In the genomic region with DNA sequence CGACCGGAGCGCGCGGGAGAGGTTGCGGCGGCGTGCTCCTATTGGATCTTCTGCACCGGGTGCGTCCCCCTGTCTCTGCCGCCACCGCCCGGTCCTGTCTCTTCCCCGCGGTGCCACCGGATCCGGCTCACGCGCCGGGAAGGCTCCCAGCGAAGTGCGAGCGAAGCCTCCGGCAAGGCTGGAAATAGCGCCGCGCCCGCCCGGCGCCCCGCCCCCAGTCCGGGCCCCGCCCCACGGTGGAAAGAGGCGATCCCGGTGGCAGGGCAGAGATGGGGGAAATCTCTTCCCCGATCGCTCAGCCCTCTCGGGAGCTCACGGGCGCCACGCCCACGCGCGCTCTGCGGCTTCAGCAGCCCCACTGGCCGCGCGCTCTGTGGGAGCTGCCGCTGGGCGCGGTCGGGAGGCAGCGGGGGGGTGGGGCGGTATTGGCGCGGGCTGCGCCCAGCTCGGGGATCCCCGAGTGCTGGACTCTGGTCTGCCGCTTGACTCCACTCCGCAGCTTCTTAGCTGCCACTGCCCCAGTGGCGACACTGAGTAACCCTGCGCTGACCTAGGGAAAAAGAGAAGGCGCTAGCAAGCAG, we compare ENCODE assay signal across 8 mouse cellular contexts. TPM values are rescaled to one million over a fixed set of nuclear protein-coding genes. Genes with fewer than 3 reads are reported as not detected.
DNase-seq lines count a peak whose midpoint lies in the region; ATAC-seq and TF ChIP-seq lines count a peak whose summit lies in the region.

A gene (minus strand): TSS at position 181 of the 581 bp plus-strand sequence.

- H3K4me2 ChIP-seq in embryonic facial prominence, embryonic 13.5 days = peak within 1 kb of the TSS; percentile 95
- peak within 1 kb of the TSS; percentile 85 for H3K4me2 ChIP-seq in midbrain, embryonic 11.5 days

- peak within 1 kb of the TSS; percentile 60 for H3K4me3 ChIP-seq in embryonic facial prominence, embryonic 13.5 days
- H3K4me3 ChIP-seq in limb, embryonic 10.5 days = peak within 1 kb of the TSS; percentile 75
- peak within 1 kb of the TSS; percentile 54 for H3K4me3 ChIP-seq in midbrain, embryonic 11.5 days (ENCODE audit: low read depth, low read length)
- peak within 1 kb of the TSS; percentile 66 for H3K4me3 ChIP-seq in small intestine, adult 2 months (ENCODE audit: low read depth, low read length)

- no peak; the same call in 1 of the 2 replicates for TF ChIP-seq CTCF in small intestine, adult 2 months (IDR thresholded peaks at IDR 0.05; ENCODE audit: extremely low read depth, insufficient read length, insufficient replicate concordance, low read depth, low read length)

- no peaks in the 10 kb centered on the region for H3K36me3 ChIP-seq in embryonic facial prominence, embryonic 13.5 days
- no peaks in the 10 kb centered on the region for H3K36me3 ChIP-seq in limb, embryonic 10.5 days
- no peaks in the 10 kb centered on the region for H3K36me3 ChIP-seq in midbrain, embryonic 11.5 days (ENCODE audit: control insufficient read depth, insufficient read depth, low read length)
- H3K36me3 ChIP-seq in small intestine, adult 2 months (ENCODE audit: control insufficient read depth, insufficient read depth, low read length) = no peaks in the 10 kb centered on the region

- no peaks in the 10 kb centered on the region for H3K9me3 ChIP-seq in embryonic facial prominence, embryonic 13.5 days
- H3K9me3 ChIP-seq in limb, embryonic 10.5 days (replicated peaks) = no peaks in the 10 kb centered on the region
- no peaks in the 10 kb centered on the region for H3K9me3 ChIP-seq in midbrain, embryonic 11.5 days (ENCODE audit: control insufficient read depth, low read length)

- DNase-seq in layer of hippocampus, adult 11-12 months (ENCODE audit: low spot score) = peak; percentile 75
- DNase-seq in layer of hippocampus, adult 9-10 months (ENCODE audit: low spot score) = no peak
- peak; percentile 68 to 72 for DNase-seq in heart, adult 9 months (ENCODE audit: low spot score in 2 of 2)
- DNase-seq in kidney, adult 8-10 months = peak; percentile 74 to 80
- peak; percentile 88 for DNase-seq in limb, embryonic 10.5 days (ENCODE audit: low spot score)
- peak; percentile 98 for DNase-seq in midbrain, embryonic 11.5 days (ENCODE audit: low spot score, missing footprints)

- H3K27ac ChIP-seq in embryonic facial prominence, embryonic 13.5 days = no peak within 1 kb of the TSS
- H3K27ac ChIP-seq in limb, embryonic 10.5 days = peak within 1 kb of the TSS; percentile 83
- H3K27ac ChIP-seq in midbrain, embryonic 11.5 days (ENCODE audit: low read depth, low read length) = no peak within 1 kb of the TSS; the same call in 1 of the 2 replicates
- no peak within 1 kb of the TSS for H3K27ac ChIP-seq in small intestine, adult 2 months (ENCODE audit: insufficient read depth, low read depth, low read length)

- peaks cover 65% of the 10 kb centered on the region for H3K27me3 ChIP-seq in embryonic facial prominence, embryonic 13.5 days
- H3K27me3 ChIP-seq in limb, embryonic 10.5 days (ENCODE audit: low read depth, poor library complexity, severe bottlenecking) = peaks cover 72% of the 10 kb centered on the region
- peaks cover 49% of the 10 kb centered on the region for H3K27me3 ChIP-seq in midbrain, embryonic 11.5 days (ENCODE audit: control insufficient read depth, insufficient read depth, low read length)
- H3K27me3 ChIP-seq in small intestine, adult 2 months (ENCODE audit: control insufficient read depth, insufficient read depth, low read length) = peaks cover 17% of the 10 kb centered on the region

- peak within 1 kb of the TSS; percentile 64 for H3K9ac ChIP-seq in embryonic facial prominence, embryonic 13.5 days
- peak within 1 kb of the TSS; percentile 70 for H3K9ac ChIP-seq in midbrain, embryonic 11.5 days (ENCODE audit: low read length)

- peak; percentile 94 for TF ChIP-seq POLR2A in small intestine, adult 2 months (IDR thresholded peaks at IDR 0.05; ENCODE audit: low read depth, low read length)

- WGBS in embryonic facial prominence, embryonic 13.5 days = under 1% methylated on average over 52 of the region's 65 CpGs
- WGBS in limb, embryonic 10.5 days = under 1% methylated on average over 65 of the region's 65 CpGs
- WGBS in midbrain, embryonic 11.5 days = under 1% methylated on average over 64 of the region's 65 CpGs
- under 1% methylated on average over 64 of the region's 65 CpGs for WGBS in small intestine, adult 2 months

- peak; percentile 67 for ATAC-seq in embryonic facial prominence, embryonic 13.5 days (ENCODE audit: insufficient number of reproducible peaks, insufficient read depth, low FRiP score, low TSS enrichment, low read depth)
- ATAC-seq in midbrain, embryonic 11.5 days (ENCODE audit: low FRiP score) = peak; percentile 88

- H3K4me1 ChIP-seq in embryonic facial prominence, embryonic 13.5 days = peaks cover 33% of the 10 kb centered on the region
- peaks cover 31% of the 10 kb centered on the region for H3K4me1 ChIP-seq in limb, embryonic 10.5 days
- peaks cover 14% of the 10 kb centered on the region for H3K4me1 ChIP-seq in midbrain, embryonic 11.5 days (ENCODE audit: control insufficient read depth, insufficient read depth, low read length)
- H3K4me1 ChIP-seq in small intestine, adult 2 months (ENCODE audit: control insufficient read depth, insufficient read depth, insufficient read length, low read length) = peaks cover 7% of the 10 kb centered on the region

RNA-seq across cellular contexts. Expression of the gene that starts here (rescaled TPM):
- 3.7 and 4.0 TPM in 2 replicates for polyA plus RNA-seq in embryonic facial prominence, embryonic 13.5 days (2015; fragmentation: Nextera tagmentation; extraction: Ambion mirVana)
- 2.6 and 3.3 TPM in 2 replicates for polyA plus RNA-seq in limb, embryonic 10.5 days (2016; fragmentation: Nextera tagmentation; extraction: Ambion mirVana)
- 9.6 and 10.1 TPM in 2 replicates for polyA plus RNA-seq in midbrain, embryonic 11.5 days (2014; fragmentation: Nextera tagmentation; extraction: Ambion mirVana)
- 0.34 and 3.2 TPM in 2 replicates for polyA plus RNA-seq in small intestine, adult 2 months (2012; rRNA removed)
